Mouse (Mus musculus): ENCODE measurements at regions not wholly inside any gene's neighbourhood (a gene's known extent, or its start where the extent isn't known, plus 50 kb on each side); places are given as distances from the start of the nearest gene placed in this dataset.
"Not testable (repeated sequence)": the region's sequence is repeated elsewhere in the genome, so short reads cannot be mapped to it uniquely, and the experiment has no call there.

- not testable (repeated sequence) for DNase-seq (ENCODE audit: low spot score in 2 of 2)
These were observed 235.4 kb upstream of the Cts3 start for GRCm38 (mm10) chr13:61805300-61805699.

- DNase-seq (ENCODE audit: low spot score in 2 of 2) = peak; percentile 29 to 48
These were observed 234.4 kb upstream of the Cts3 start for GRCm38 (mm10) chr13:61804168-61804874.

GRCm38 (mm10) chr13:61803763-61804162, 233.8 kb upstream of the Cts3 start:
- not testable (repeated sequence) for DNase-seq (ENCODE audit: low spot score in 2 of 2)

DNA sequence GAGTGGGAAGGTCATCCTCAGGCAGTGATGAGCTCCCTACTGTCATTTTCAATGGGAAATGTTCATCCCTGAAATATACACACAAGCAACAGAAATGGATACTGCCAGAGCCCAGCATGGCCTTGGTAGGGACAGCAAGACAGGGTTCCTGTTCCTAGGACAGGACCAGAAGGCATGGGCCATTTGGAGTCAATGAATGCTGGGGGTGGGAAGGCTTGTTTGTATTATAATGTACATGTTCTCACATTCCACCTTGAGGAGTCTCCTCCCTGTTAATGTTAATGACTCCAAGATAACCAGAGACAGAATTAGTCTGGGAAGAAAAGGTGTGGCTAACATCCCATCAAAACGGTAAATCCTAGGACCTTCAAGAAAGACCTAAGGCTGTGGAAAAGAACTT, 193.5 kb upstream of the Cts3 start:
- DNase-seq (ENCODE audit: low spot score in 2 of 2) = not testable (repeated sequence)

Measured in spleen, postnatal 10 days (tissue).